Mouse (Mus musculus): Measurements from ENCODE around the gene Bcl11a.

The Bcl11a gene

DNA sequence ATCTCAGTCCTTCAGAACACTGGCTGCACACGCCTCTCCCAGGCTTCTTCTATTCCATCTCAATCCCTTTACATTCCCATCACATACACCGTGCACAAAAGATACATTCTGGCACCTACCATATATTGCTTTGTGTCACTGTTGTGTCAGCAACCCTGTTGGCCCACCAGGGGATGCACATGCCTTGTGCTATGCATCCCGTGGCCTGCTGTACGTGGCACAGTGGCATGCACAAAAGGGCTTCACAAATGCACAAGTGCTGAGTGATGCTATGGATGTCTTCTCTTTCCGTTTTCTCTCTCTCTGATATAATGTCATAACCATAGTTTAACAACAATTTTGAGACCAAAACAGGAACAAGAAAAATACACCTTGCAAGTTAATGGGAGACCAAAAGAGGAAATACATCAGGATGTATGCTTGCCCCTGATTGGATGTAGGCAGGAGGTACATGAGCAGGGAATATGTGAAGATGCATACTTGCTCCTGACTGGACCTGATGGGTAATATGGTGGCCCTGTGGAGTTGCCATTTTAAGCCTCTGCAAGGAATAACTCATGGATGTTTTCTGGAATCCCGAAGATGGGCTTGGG lies 140.0 kb downstream of the Bcl11a start:
- DNase-seq, result no peak

DNA sequence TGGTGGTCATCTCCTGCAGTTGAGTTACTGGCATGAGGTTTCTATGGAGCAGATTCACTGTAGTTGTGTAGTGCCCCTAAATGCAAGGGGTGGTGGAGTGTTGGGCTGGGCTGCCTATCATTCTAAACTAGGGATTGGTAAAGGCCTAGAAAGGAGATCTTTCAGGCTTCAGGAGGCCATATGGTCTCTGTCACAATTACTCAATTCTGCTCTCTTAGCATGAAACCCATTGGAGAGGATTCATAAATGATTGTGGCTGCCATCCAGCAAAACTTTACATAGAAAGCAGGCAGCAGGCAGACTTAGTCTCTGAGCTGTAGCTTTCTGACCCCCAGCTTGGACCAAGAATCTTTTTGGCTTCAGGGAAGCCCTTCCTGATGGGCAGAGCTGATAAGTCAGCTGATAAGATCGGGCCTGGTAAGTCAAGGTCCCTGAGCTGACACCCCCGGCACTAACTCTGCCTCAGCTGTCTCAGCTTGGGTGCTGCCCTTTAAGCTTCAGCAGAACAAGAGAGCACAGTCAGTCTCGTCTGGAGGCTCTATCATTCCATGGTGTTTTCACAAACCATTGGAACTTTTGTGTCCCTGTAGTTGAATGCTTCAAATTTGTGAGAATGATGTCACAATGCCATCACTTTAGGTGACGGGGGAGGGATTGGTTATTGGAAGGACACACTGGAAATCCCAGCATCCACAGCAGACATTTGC lies 143.9 kb downstream of the Bcl11a start:
- no peak for DNase-seq

Data from kidney, postnatal 4 days (tissue).